Mouse (Mus musculus) midbrain, embryonic 14.5 days (tissue): Measurements from ENCODE around the gene Snx18. TPM values are rescaled to one million over a fixed set of nuclear protein-coding genes. Genes with fewer than 3 reads are reported as not detected.
A peak's percentile ranks its signal among the peaks of the same experiment; 100 is the strongest.

ENCODE experiments used
- ATAC-seq: fragments of 200-750 bp; cut with Nextera tagmentation; 2 replicates; pipeline ENCODE4 v1.8.0; 2017; ENCODE audit warnings: moderate number of reproducible peaks, moderate library complexity; ENCODE audit not compliant: low FRiP score, low TSS enrichment
- DNase-seq: peaks from one replicate; pipeline ENCODE4 v3.0.0-alpha.2; 2015
- H3K27ac ChIP-seq: fragments of 300-500 bp; sonication (generic); replicated peaks from 2 replicates; pipeline ENCODE4 v1.5.1; 2014; ENCODE audit warnings: mild to moderate bottlenecking, low read depth, low read length, moderate library complexity
- H3K27me3 ChIP-seq: fragments of 300-500 bp; sonication (generic); 2 replicates; pipeline ENCODE4 v1.6.1; 2014; ENCODE audit warnings: low read length, control low read depth, mixed read lengths; ENCODE audit not compliant: control insufficient read depth, insufficient read depth
- H3K36me3 ChIP-seq: fragments of 300-500 bp; sonication (generic); 2 replicates; pipeline ENCODE4 v1.6.1; 2014; ENCODE audit warnings: low read length, control low read depth; ENCODE audit not compliant: control insufficient read depth, insufficient read depth
- H3K4me1 ChIP-seq: fragments of 300-500 bp; sonication (generic); 2 replicates; pipeline ENCODE4 v1.6.1; 2014; ENCODE audit warnings: mild to moderate bottlenecking, antibody characterized with exemption, low read length, control low read depth; ENCODE audit not compliant: control insufficient read depth, insufficient read depth
- H3K4me2 ChIP-seq: fragments of 300-500 bp; sonication (generic); 2 replicates; pipeline ENCODE4 v1.6.1; 2014; ENCODE audit warnings: mild to moderate bottlenecking, low read length, moderate library complexity
- H3K4me3 ChIP-seq: fragments of 300-500 bp; sonication (generic); replicated peaks from 2 replicates; pipeline ENCODE4 v1.5.1; 2014; ENCODE audit warnings: low read depth, low read length
- H3K9ac ChIP-seq: fragments of 300-500 bp; sonication (generic); replicated peaks from 2 replicates; pipeline ENCODE4 v1.6.1; 2014; ENCODE audit warnings: mild to moderate bottlenecking, low read length, moderate library complexity
- H3K9me3 ChIP-seq: fragments of 300-500 bp; sonication (generic); 2 replicates; pipeline ENCODE4 v1.6.1; 2016; ENCODE audit warnings: low read length, control low read depth, mixed read lengths; ENCODE audit not compliant: control insufficient read depth
- WGBS: fragments of 180-500 bp; shearing (Covaris S2); extraction: QIAGEN DNeasy Blood & Tissue Kit; methylation state at CpG from one replicate; pipeline ENCODE4 v1.1.7; 2014; 5-methylcytosine and 5-hydroxymethylcytosine counted together
- polyA plus RNA-seq: library from polyadenylated mRNA; unstranded; fragments of >200 nt; fragmentation: Nextera tagmentation; extraction: Ambion mirVana; gene quantifications from 2 replicates; pipeline ENCODE4 v1.2.1, GENCODE M21; 2014

Gene Snx18
- polyA plus RNA-seq, 1 experiment from 2014 or later: 13.2 TPM

GRCm38 (mm10) chr13:113619003-113619402, 639 bp upstream of the Snx18 start:
- 77% methylated on average over 9 of the region's 9 CpGs for WGBS
- Histone ChIP-seq H3K9ac (no peak overlapping the region), H3K4me1 (peaks cover 34% of the 10 kb centered on the region), H3K4me2 (no peak overlapping the region), H3K27me3 (no peaks in the 10 kb centered on the region), H3K9me3 (no peaks in the 10 kb centered on the region), H3K27ac (no peak overlapping the region), H3K4me3 (no peak overlapping the region), H3K36me3 (no peaks in the 10 kb centered on the region)
- ATAC-seq (no peak), DNase-seq (no peak)

- H3K4me2 ChIP-seq: peak overlapping the region; percentile 69
- peak; percentile 1; the same call in 1 of the 2 replicates for ATAC-seq
- peak; percentile 58 for DNase-seq
- H3K4me3 ChIP-seq: peak overlapping the region; percentile 86
- peak overlapping the region; percentile 87 for H3K9ac ChIP-seq
- H3K27ac ChIP-seq: peak overlapping the region; percentile 91
- H3K4me1 ChIP-seq: peaks cover 48% of the 10 kb centered on the region
- H3K9me3 ChIP-seq: no peaks in the 10 kb centered on the region
- WGBS: 14% methylated on average over 49 of the region's 49 CpGs
- no peaks in the 10 kb centered on the region for H3K27me3 ChIP-seq
- H3K36me3 ChIP-seq: no peaks in the 10 kb centered on the region
Measured at GRCm38 (mm10) chr13:113617338-113617890, 950 bp downstream of the Snx18 start.

DNA sequence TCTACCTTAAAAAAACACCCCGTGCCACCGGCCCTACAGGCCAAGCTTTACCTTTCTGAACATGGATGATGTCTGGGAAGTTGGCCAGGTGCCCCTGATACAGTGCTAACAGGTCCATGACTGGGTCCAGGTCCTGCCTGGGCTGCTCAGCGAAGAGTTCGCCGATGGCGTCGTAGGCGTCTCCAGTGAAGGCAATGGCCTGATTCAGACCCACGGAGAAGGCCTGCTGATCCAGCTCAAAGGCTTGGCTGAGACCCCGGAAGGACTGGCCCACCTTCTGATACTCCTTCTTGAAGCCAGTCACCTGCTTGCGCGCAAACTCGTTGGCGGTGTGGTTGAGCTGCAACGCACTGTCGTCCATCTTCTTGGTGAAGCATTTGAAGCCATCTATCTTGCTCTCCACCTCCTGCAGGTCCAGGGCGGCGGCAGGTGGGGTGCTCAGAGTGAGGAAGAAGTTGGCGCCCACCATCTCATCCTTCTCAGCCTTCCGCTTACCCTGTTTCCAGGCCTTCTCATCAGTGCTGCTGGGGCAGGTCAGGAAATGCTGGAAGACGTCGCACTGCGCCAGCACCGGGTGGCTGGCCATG, 1.5 kb downstream of the Snx18 start:
- Histone ChIP-seq H3K27ac (no peak overlapping the region), H3K36me3 (no peaks in the 10 kb centered on the region), H3K4me1 (peaks cover 50% of the 10 kb centered on the region), H3K9me3 (no peaks in the 10 kb centered on the region), H3K4me2 (peak overlapping the region; percentile 69), H3K4me3 (peak overlapping the region; percentile 86), H3K9ac (peak overlapping the region; percentile 87), H3K27me3 (no peaks in the 10 kb centered on the region)
- 73% methylated on average over 24 of the region's 24 CpGs for WGBS
- no peak for DNase-seq
- no peak for ATAC-seq

- Histone ChIP-seq H3K4me3 (peak overlapping the region; percentile 86), H3K9ac (peak overlapping the region; percentile 87), H3K27ac (no peak overlapping the region), H3K27me3 (no peaks in the 10 kb centered on the region), H3K4me1 (peaks cover 57% of the 10 kb centered on the region), H3K4me2 (peak overlapping the region; percentile 69), H3K9me3 (no peaks in the 10 kb centered on the region), H3K36me3 (no peaks in the 10 kb centered on the region)
- 11% methylated on average over 8 of the region's 8 CpGs for WGBS
- no peak for ATAC-seq
- DNase-seq: no peak
Measured at GRCm38 (mm10) chr13:113615971-113616671, 2.2 kb downstream of the Snx18 start.

DNA sequence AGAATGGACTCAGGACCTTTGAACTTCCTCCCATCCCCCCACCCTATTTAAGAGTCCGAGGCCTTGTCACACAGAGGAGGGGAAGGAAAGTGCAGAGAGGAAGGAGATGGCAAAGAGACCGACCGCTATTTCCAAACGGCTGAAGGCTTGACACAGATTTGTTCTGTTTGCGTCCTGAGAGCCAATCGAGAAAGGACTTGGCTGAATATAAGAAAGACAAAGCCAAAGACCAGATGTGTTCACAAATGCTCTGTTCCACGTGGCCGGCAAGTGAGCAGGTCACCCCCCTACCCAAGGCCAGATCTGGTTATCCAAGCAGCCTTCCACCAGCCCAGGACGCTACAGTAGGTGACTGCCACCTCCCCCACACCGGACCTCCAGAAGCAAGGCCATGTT, 2.8 kb downstream of the Snx18 start:
- under 1% methylated on average over 10 of the region's 10 CpGs for whole genome bisulfite sequencing
- no peak for ATAC-seq
- no peaks in the 10 kb centered on the region for H3K36me3 ChIP-seq
- no peak overlapping the region for H3K27ac ChIP-seq
- H3K9me3 ChIP-seq: no peaks in the 10 kb centered on the region
- no peaks in the 10 kb centered on the region for H3K27me3 ChIP-seq
- no peak for DNase-seq
- peaks cover 63% of the 10 kb centered on the region for H3K4me1 ChIP-seq
- peak overlapping the region; percentile 86 for H3K4me3 ChIP-seq
- peak overlapping the region; percentile 69 for H3K4me2 ChIP-seq
- H3K9ac ChIP-seq: peak overlapping the region; percentile 87

DNA sequence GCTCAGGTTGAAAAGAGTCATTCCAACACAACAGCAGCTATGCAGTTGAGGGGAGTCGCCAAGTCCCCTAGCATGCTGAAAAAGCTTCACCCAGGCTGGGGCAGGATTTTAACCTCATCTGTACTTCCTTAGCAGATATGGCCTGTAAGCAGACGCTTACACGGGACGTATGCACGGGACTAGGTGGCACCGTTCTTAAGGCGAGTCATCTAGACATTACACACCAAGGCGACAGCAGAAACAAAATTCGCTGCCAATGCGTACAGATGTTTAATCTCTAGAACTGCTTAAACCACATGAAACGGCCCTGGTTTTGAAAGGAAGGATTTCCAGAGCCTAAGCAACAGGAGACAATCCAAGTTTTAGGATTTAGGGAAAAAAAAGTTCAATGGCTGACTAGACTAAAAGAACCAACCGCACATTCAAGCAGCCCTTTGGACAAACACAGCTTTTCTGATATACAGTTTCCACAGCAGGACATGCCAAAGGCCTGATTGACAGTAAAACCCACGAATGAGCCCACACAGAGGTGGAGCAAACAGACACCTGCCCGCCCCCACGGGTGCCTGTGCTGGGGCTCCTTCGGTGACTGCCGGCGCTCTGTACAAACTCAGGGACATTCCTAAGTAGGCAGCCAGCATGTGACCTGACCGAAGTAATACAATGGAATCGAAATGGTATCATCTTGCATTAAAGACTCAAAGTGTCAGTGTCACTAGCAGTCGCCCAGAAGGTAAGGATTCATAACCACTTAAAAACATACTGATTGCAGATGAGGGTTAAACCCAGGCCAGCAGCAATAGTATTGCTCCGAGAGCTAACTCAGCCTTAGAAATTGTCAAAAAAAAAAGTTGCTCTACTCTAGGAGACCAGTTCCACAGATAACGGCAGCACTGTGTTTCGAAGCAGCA, 3.5 kb downstream of the Snx18 start:
- no peak overlapping the region for H3K27ac ChIP-seq
- WGBS: 11% methylated on average over 24 of the region's 24 CpGs
- peaks cover 64% of the 10 kb centered on the region for H3K4me1 ChIP-seq
- H3K4me3 ChIP-seq: peak overlapping the region; percentile 86
- peak overlapping the region; percentile 69 for H3K4me2 ChIP-seq
- H3K9ac ChIP-seq: peak overlapping the region; percentile 87; the same call in 1 of the 2 replicates
- H3K27me3 ChIP-seq: no peaks in the 10 kb centered on the region
- DNase-seq (peak; percentile 86), ATAC-seq (no peak)
- no peaks in the 10 kb centered on the region for H3K36me3 ChIP-seq
- no peaks in the 10 kb centered on the region for H3K9me3 ChIP-seq

DNA sequence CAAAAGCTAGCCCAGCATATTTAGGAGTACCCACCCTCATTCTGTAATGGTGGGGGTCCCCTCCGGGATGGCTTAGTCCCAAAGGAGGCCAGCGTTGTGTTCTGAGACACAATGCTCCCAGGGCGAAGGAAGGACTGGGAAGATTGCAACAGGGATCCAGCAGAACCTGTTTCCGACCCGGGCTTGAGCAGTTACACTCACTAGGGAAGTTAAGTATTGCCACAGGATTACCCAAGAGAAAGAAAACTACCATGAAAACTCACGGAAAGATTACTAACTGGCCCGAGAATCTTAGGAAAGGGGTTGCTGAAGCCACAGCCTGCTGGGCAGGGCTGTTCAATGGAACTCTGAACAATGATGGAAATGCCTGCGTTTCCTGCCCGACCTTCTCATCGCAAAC, 4.5 kb downstream of the Snx18 start:
- Histone ChIP-seq H3K9me3 (no peaks in the 10 kb centered on the region), H3K4me1 (peaks cover 64% of the 10 kb centered on the region), H3K27ac (no peak overlapping the region), H3K27me3 (no peaks in the 10 kb centered on the region), H3K36me3 (no peaks in the 10 kb centered on the region), H3K4me2 (peak overlapping the region; percentile 69), H3K4me3 (0 out of 2 replicates have a peak overlapping the region, but pooled peaks have one; percentile 1), H3K9ac (no peak overlapping the region)
- WGBS: 34% methylated on average over 10 of the region's 10 CpGs
- ATAC-seq (no peak), DNase-seq (no peak)

GRCm38 (mm10) chr13:113613341-113613740, 5.0 kb downstream of the Snx18 start:
- ATAC-seq (no peak), DNase-seq (no peak)
- Histone ChIP-seq H3K4me2 (peak overlapping the region; percentile 69), H3K27ac (no peak overlapping the region), H3K36me3 (no peaks in the 10 kb centered on the region), H3K4me1 (peaks cover 64% of the 10 kb centered on the region), H3K4me3 (no peak overlapping the region), H3K27me3 (no peaks in the 10 kb centered on the region), H3K9me3 (no peaks in the 10 kb centered on the region), H3K9ac (no peak overlapping the region)
- WGBS: 38% methylated on average over 12 of the region's 12 CpGs
